Mouse (Mus musculus) adrenal gland, adult 18-20 months (tissue): ENCODE results near the gene Mybbp1a. TPM values are rescaled to one million over a fixed set of nuclear protein-coding genes. Genes with fewer than 3 reads are reported as not detected.

Experiments
- total RNA-seq, 2 experiments: library from RNA; stranded (reverse); gene quantifications; 1 replicate in 1 of 2; 2 replicates in 1 of 2; pipeline ENCODE4 v1.2.3; 2021

The Mybbp1a gene
- total RNA-seq, 2 experiments from 2014 or later = 75.1 to 86.3 TPM

Other genes starting within 250 kb of the Mybbp1a start
- gene Gm43951, start 234.5 kb upstream of the Mybbp1a start, total RNA-seq = under 1 TPM; 0.70 to 0.76 TPM
- gene 4933427D14Rik, start 233.9 kb upstream of the Mybbp1a start, total RNA-seq = 1 to 10 TPM; 5.6 to 6.6 TPM
- gene Txndc17, start 233.8 kb upstream of the Mybbp1a start, total RNA-seq = 10 to 100 TPM; 80.1 to 86.3 TPM
- gene Med31, start 225.8 kb upstream of the Mybbp1a start, total RNA-seq = 10 to 100 TPM; 11.2 to 12.3 TPM
- not detected for gene Slc13a5, start 174.1 kb upstream of the Mybbp1a start, total RNA-seq
- 10 to 100 TPM; 16.7 to 19.0 TPM for gene Xaf1, start 139.7 kb upstream of the Mybbp1a start, total RNA-seq
- not detected for gene Fbxo39, start 126.9 kb upstream of the Mybbp1a start, total RNA-seq
- gene Tekt1, start 78.9 kb upstream of the Mybbp1a start, total RNA-seq = under 1 TPM; 0.20 to 0.26 TPM
- gene Smtnl2, start 29.6 kb upstream of the Mybbp1a start, total RNA-seq = 1 to 10 TPM; 1.3 to 2.6 TPM
- gene Ggt6, start 5.8 kb upstream of the Mybbp1a start, total RNA-seq = 1 to 10 TPM in 1 of 2 experiments, under 1 TPM in 1; 0.80 to 3.4 TPM
- gene Spns2, start 48.5 kb downstream of the Mybbp1a start, total RNA-seq = 1 to 10 TPM; 2.7 to 3.7 TPM
- under 1 TPM in 1 of 2 experiments, not detected in 1; 0.22 TPM for gene Spns3, start 109.2 kb downstream of the Mybbp1a start, total RNA-seq
- 10 to 100 TPM; 33.1 to 43.8 TPM for gene Ube2g1, start 165.9 kb downstream of the Mybbp1a start, total RNA-seq
- 10 to 100 TPM; 33.5 to 40.1 TPM for gene Ankfy1, start 248.7 kb downstream of the Mybbp1a start, total RNA-seq